Mouse (Mus musculus): Measurements from ENCODE around the gene Miox. TPM values are rescaled to one million over a fixed set of nuclear protein-coding genes. Genes with fewer than 3 reads are reported as not detected.

The Miox gene
- polyA plus RNA-seq, 1 experiment = 0.24 TPM

- DNase-seq = peak; percentile 44
- H3K4me3 ChIP-seq (replicated peaks; ENCODE audit: extremely low read depth, low read depth, low read length) = peak within 1 kb of the TSS; percentile 45
- 2% methylated on average over 33 of the region's 33 CpGs for WGBS
- H3K4me1 ChIP-seq (ENCODE audit: control insufficient read depth, insufficient read depth, low read length) = peaks cover 2% of the 10 kb centered on the region; the same call in 1 of the 2 replicates
- no peak for TF ChIP-seq CTCF (IDR thresholded peaks at IDR 0.05; ENCODE audit: insufficient read depth, low read length)
These were observed 44.7 kb downstream of the Miox start, which contains the start of gene Odf3b for GRCm38 (mm10) chr15:89378831-89379401. Gene Odf3b (minus strand): TSS chr15:89379282.

- no peak for DNase-seq
- H3K4me3 ChIP-seq (replicated peaks; ENCODE audit: extremely low read depth, low read depth, low read length) = no peak overlapping the region
- H3K4me1 ChIP-seq (ENCODE audit: control insufficient read depth, insufficient read depth, low read length) = no peaks in the 10 kb centered on the region
- TF ChIP-seq POLR2A (IDR thresholded peaks at IDR 0.05; ENCODE audit: borderline replicate concordance, extremely low read depth, low read depth, low read length) (no peak), CTCF (IDR thresholded peaks at IDR 0.05; ENCODE audit: insufficient read depth, low read length) (no peak)
- WGBS = 19% methylated on average over 10 of the region's 10 CpGs
These were observed 45.2 kb downstream of the Miox start for GRCm38 (mm10) chr15:89379429-89379828.

- no peak for TF ChIP-seq POLR2A (IDR thresholded peaks at IDR 0.05; ENCODE audit: borderline replicate concordance, extremely low read depth, low read depth, low read length)
- TF ChIP-seq CTCF (IDR thresholded peaks at IDR 0.05; ENCODE audit: insufficient read depth, low read length) = no peak
- no peak for DNase-seq
- Histone ChIP-seq H3K4me1 (ENCODE audit: control insufficient read depth, insufficient read depth, low read length) (no peaks in the 10 kb centered on the region), H3K4me3 (replicated peaks; ENCODE audit: extremely low read depth, low read depth, low read length) (no peak within 1 kb of the TSS)
- WGBS = 84% methylated on average over 7 of the region's 7 CpGs
These were observed 50.4 kb downstream of the Miox start, which contains the start of gene Klhdc7b for GRCm38 (mm10) chr15:89384617-89385016. Gene Klhdc7b (plus strand): TSS chr15:89384917.

Other genes with a start within 250 kb of the Miox start
- 37.1 and 42.8 TPM in 2 replicates for gene Selenoo, start 245.3 kb upstream of the Miox start, polyA plus RNA-seq (2012; rRNA removed)
- gene Tubgcp6, start 211.3 kb upstream of the Miox start, polyA plus RNA-seq (2012; rRNA removed) = 27.1 and 30.3 TPM in 2 replicates
- gene Hdac10, start 205.7 kb upstream of the Miox start, polyA plus RNA-seq (2012; rRNA removed) = 39.8 and 46.9 TPM in 2 replicates
- gene Mapk12, start 193.7 kb upstream of the Miox start, polyA plus RNA-seq (2012; rRNA removed) = 28.2 and 32.2 TPM in 2 replicates
- gene Mapk11, start 184.8 kb upstream of the Miox start, polyA plus RNA-seq (2012; rRNA removed) = 13.7 and 14.0 TPM in 2 replicates
- 204 and 210 TPM in 2 replicates for gene Plxnb2, start 153.6 kb upstream of the Miox start, polyA plus RNA-seq (2012; rRNA removed)
- gene Dennd6b, start 137.9 kb upstream of the Miox start, polyA plus RNA-seq (2012; rRNA removed) = 15.6 and 17.2 TPM in 2 replicates
- gene Ppp6r2, start 122.8 kb upstream of the Miox start, polyA plus RNA-seq (2012; rRNA removed) = 153 and 372 TPM in 2 replicates
- 188 and 208 TPM in 2 replicates for gene Sbf1, start 19.1 kb upstream of the Miox start, polyA plus RNA-seq (2012; rRNA removed)
- 0.14 and 0.75 TPM in 2 replicates for gene Adm2, start 11.7 kb upstream of the Miox start, polyA plus RNA-seq (2012; rRNA removed)
- gene Lmf2, start 21.3 kb downstream of the Miox start, polyA plus RNA-seq (2012; rRNA removed) = 81.7 and 84.4 TPM in 2 replicates
- gene Ncaph2, start 21.3 kb downstream of the Miox start, polyA plus RNA-seq (2012; rRNA removed) = 105 and 117 TPM in 2 replicates
- gene Sco2, start 39.4 kb downstream of the Miox start, polyA plus RNA-seq (2012; rRNA removed) = 57.7 and 65.5 TPM in 2 replicates
- gene Tymp, start 42.6 kb downstream of the Miox start, polyA plus RNA-seq (2012; rRNA removed) = 14.4 and 21.5 TPM in 2 replicates
- 106 and 138 TPM in 2 replicates for gene Odf3b, start 44.9 kb downstream of the Miox start, polyA plus RNA-seq (2012; rRNA removed)
- 0.03 and 0.07 TPM in 2 replicates for gene Klhdc7b, start 50.5 kb downstream of the Miox start, polyA plus RNA-seq (2012; rRNA removed)
- not detected in 2 replicates for gene Syce3, start 76.1 kb downstream of the Miox start, polyA plus RNA-seq (2012; rRNA removed)
- gene Cpt1b, start 91.5 kb downstream of the Miox start, polyA plus RNA-seq (2012; rRNA removed) = 4.3 and 28.9 TPM in 2 replicates
- gene C730034F03Rik, start 95.2 kb downstream of the Miox start, polyA plus RNA-seq (2012; rRNA removed) = 0.45 and 0.73 TPM in 2 replicates
- gene Gm44502, start 95.3 kb downstream of the Miox start, polyA plus RNA-seq (2012; rRNA removed) = 4.4 TPM in 1 of 2 replicates, not detected in the other
- gene Chkb, start 95.5 kb downstream of the Miox start, polyA plus RNA-seq (2012; rRNA removed) = 51.3 and 67.1 TPM in 2 replicates
- 0.10 and 0.11 TPM in 2 replicates for gene Mapk8ip2, start 119.5 kb downstream of the Miox start, polyA plus RNA-seq (2012; rRNA removed)
- 57.7 and 62.4 TPM in 2 replicates for gene Arsa, start 143.0 kb downstream of the Miox start, polyA plus RNA-seq (2012; rRNA removed)
- gene Shank3, start 165.2 kb downstream of the Miox start, polyA plus RNA-seq (2012; rRNA removed) = 103 and 141 TPM in 2 replicates
- gene Acr, start 233.9 kb downstream of the Miox start, polyA plus RNA-seq (2012; rRNA removed) = 2.8 and 2.9 TPM in 2 replicates

All from lung, adult 2 months (tissue).